Mouse (Mus musculus) thymus, adult 2 months (tissue): ENCODE measurements around the gene Nxnl1.
A peak's percentile ranks its signal among the peaks of the same experiment; 100 is the strongest.

Experiments
- CTCF ChIP-seq: fragments of 200-500 bp; IDR thresholded peaks from 2 replicates; pipeline ENCODE4 v1.5.1; 2012; ENCODE audit warnings: mild to moderate bottlenecking, control low read depth, low read length, moderate library complexity, borderline replicate concordance; ENCODE audit not compliant: control insufficient read depth, poor library complexity, insufficient read depth; ENCODE audit errors: extremely low read depth
- POLR2A ChIP-seq: fragments of 200-500 bp; IDR thresholded peaks from 2 replicates; pipeline ENCODE4 v1.6.1; 2012; ENCODE audit warnings: mild to moderate bottlenecking, low read length, control low read depth, moderate library complexity; ENCODE audit not compliant: control insufficient read depth, poor library complexity, insufficient read depth; ENCODE audit errors: extremely low read depth

GRCm38 (mm10) chr8:71592374-71593170 lies 26.2 kb upstream of the Nxnl1 start:
- TF ChIP-seq CTCF: no peak
- 0 out of 2 replicates have a peak, but pooled peaks have one; percentile 23 for TF ChIP-seq POLR2A
